ENCODE assay signal across 9 mouse cellular contexts in genomic region chr6:28460534-28460933, GRCm38 (mm10). TPM values are rescaled to one million over a fixed set of nuclear protein-coding genes. Genes with fewer than 3 reads are reported as not detected.
DNase-seq lines count a peak whose midpoint lies in the region; ATAC-seq lines count a peak whose summit lies in the region.
"Had no signal": no experiment of that assay in that cellular context is flagged by ENCODE, and none has a peak within 500 bp of the region (broad histone marks: within the 10 kb centered on the region; RNA-seq: fewer than 3 reads in every experiment).

No protein-coding gene starts in this region.

- WGBS in kidney, embryonic 16.5 days = 6% methylated on average over 5 of the region's 5 CpGs
- 9% methylated on average over 5 of the region's 5 CpGs for WGBS in liver, embryonic 11.5 days

- H3K4me2 ChIP-seq in kidney, embryonic 16.5 days (replicated peaks; ENCODE audit: low read depth, low read length) = no peak overlapping the region
- H3K4me2 ChIP-seq in liver, embryonic 11.5 days = no peak overlapping the region

- peak; percentile 48 for DNase-seq in kidney, adult 11 months
- peak; percentile 22 for DNase-seq in c-Kit-negative CD71-positive TER-119-positive erythroid progenitor cells, embryonic 14.5 days (ENCODE audit: low read depth, low spot score)
- DNase-seq in frontal cortex, postnatal 25 days (ENCODE audit: low spot score in 2 of 2) = peak; percentile 33 to 42
- DNase-seq in kidney, postnatal 10 days = peak; percentile 84
- no peak for DNase-seq in liver, embryonic 11.5 days (ENCODE audit: low spot score)
- peak; percentile 69 for DNase-seq in ovary, postnatal 36 days (ENCODE audit: low spot score)
- peak; percentile 57 to 68 for DNase-seq in thymus, postnatal 36 days

- H3K9me3 ChIP-seq in kidney, embryonic 16.5 days (ENCODE audit: low read length) = no peaks in the 10 kb centered on the region
- H3K9me3 ChIP-seq in liver, embryonic 11.5 days (ENCODE audit: control insufficient read depth, low read length) = no peaks in the 10 kb centered on the region

- ATAC-seq in kidney, embryonic 16.5 days (ENCODE audit: low FRiP score, low TSS enrichment) = no peak
- peak; percentile 65 for ATAC-seq in liver, embryonic 11.5 days (replicated peaks; ENCODE audit: low FRiP score)

- no peak overlapping the region for H3K9ac ChIP-seq in kidney, embryonic 16.5 days (replicated peaks; ENCODE audit: low read length)
- no peak overlapping the region for H3K9ac ChIP-seq in liver, embryonic 11.5 days (ENCODE audit: low read depth, low read length)

- no peak overlapping the region for H3K27ac ChIP-seq in kidney, embryonic 16.5 days (ENCODE audit: low read length)
- no peak overlapping the region for H3K27ac ChIP-seq in liver, embryonic 11.5 days (ENCODE audit: low read depth, low read length)

- H3K4me1 ChIP-seq in kidney, embryonic 16.5 days (ENCODE audit: insufficient read depth, low read length) = 0 out of 2 replicates have a peak, but pooled peaks cover 3% of the 10 kb centered on the region
- no peaks in the 10 kb centered on the region for H3K4me1 ChIP-seq in liver, embryonic 11.5 days (replicated peaks; ENCODE audit: control insufficient read depth, insufficient read depth, low read length)

- H3K36me3 ChIP-seq in kidney, embryonic 16.5 days (ENCODE audit: insufficient read depth, low read length) = no peaks in the 10 kb centered on the region
- no peaks in the 10 kb centered on the region for H3K36me3 ChIP-seq in liver, embryonic 11.5 days (ENCODE audit: control insufficient read depth, insufficient read depth, low read length)

- no peak overlapping the region for H3K4me3 ChIP-seq in kidney, embryonic 16.5 days (ENCODE audit: low read length)
- H3K4me3 ChIP-seq in liver, embryonic 11.5 days (ENCODE audit: low read depth, low read length) = no peak overlapping the region

- no peaks in the 10 kb centered on the region for H3K27me3 ChIP-seq in kidney, embryonic 16.5 days (ENCODE audit: insufficient read depth, low read length)
- H3K27me3 ChIP-seq in liver, embryonic 11.5 days (replicated peaks; ENCODE audit: control insufficient read depth, insufficient read depth, low read length) = no peaks in the 10 kb centered on the region

RNA-seq across cellular contexts. Expression of gene Pax4, which starts 11.4 kb away (rescaled TPM):
- not detected in 2 replicates for polyA plus RNA-seq in kidney, embryonic 16.5 days (2015; fragmentation: Nextera tagmentation; extraction: Ambion mirVana)
- polyA plus RNA-seq in liver, embryonic 11.5 days (2014; fragmentation: Nextera tagmentation; extraction: Ambion mirVana) = 0.26 TPM in 1 of 2 replicates, not detected in the other
- polyA plus RNA-seq: heart, embryonic 16.5 days had no signal

RNA-seq across cellular contexts. Expression of gene Snd1, which starts 14.4 kb away (rescaled TPM):
- polyA plus RNA-seq in kidney, embryonic 16.5 days (2015; fragmentation: Nextera tagmentation; extraction: Ambion mirVana) = 134 and 136 TPM in 2 replicates
- 107 and 117 TPM in 2 replicates for polyA plus RNA-seq in liver, embryonic 11.5 days (2014; fragmentation: Nextera tagmentation; extraction: Ambion mirVana)

RNA-seq across cellular contexts. Expression of gene Gcc1, which starts 32.3 kb away (rescaled TPM):
- polyA plus RNA-seq in kidney, embryonic 16.5 days (2015; fragmentation: Nextera tagmentation; extraction: Ambion mirVana) = 11.5 and 12.6 TPM in 2 replicates
- 5.8 and 6.7 TPM in 2 replicates for polyA plus RNA-seq in liver, embryonic 11.5 days (2014; fragmentation: Nextera tagmentation; extraction: Ambion mirVana)

RNA-seq across cellular contexts. Expression of gene Fscn3, which starts 32.9 kb away (rescaled TPM):
- polyA plus RNA-seq in kidney, embryonic 16.5 days (2015; fragmentation: Nextera tagmentation; extraction: Ambion mirVana) = not detected in 2 replicates
- 0.33 and 0.55 TPM in 2 replicates for polyA plus RNA-seq in liver, embryonic 11.5 days (2014; fragmentation: Nextera tagmentation; extraction: Ambion mirVana)
- polyA plus RNA-seq: heart, embryonic 16.5 days had no signal

RNA-seq across cellular contexts. Expression of gene Arf5, which starts 37.2 kb away (rescaled TPM):
- polyA plus RNA-seq in kidney, embryonic 16.5 days (2015; fragmentation: Nextera tagmentation; extraction: Ambion mirVana) = 328 and 350 TPM in 2 replicates
- 348 and 356 TPM in 2 replicates for polyA plus RNA-seq in liver, embryonic 11.5 days (2014; fragmentation: Nextera tagmentation; extraction: Ambion mirVana)
